ENCODE assay signal across 7 mouse cellular contexts in the genomic region with DNA sequence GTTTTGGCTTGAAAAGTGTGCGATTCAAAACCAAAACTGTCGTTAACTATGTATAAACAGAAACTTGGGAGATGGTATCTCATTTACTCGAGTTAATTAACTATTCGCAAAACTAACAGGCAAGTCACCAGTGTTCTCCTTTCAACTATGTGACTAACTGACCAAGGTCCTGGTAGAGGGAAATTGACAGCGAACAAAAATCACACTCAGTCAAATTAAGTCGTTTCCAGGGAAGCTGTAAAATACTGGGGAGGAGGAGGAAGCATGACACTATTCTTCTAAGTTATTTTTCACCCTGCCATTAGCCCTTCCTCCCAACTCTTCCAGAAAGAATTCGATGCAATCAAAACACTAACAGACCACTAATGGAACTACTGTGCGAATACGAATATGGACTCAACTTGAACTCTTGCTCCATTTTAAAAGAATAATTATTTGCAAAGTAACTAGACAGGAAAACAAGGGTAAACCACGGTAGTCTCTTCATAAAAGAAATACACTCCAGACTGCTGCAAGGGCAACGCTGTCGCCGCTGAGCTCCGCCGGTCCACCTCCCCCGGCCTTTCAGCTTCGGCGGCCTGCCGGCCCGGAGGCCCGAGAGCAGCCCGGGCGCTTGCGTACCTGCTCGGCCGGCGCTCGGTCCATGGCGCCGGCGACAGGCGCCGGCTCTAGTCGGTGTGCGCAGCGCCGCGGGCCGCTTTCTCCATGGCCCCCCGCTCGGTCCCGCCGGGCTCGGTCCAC. TPM values are rescaled to one million over a fixed set of nuclear protein-coding genes. Genes with fewer than 3 reads are reported as not detected.
DNase-seq lines count a peak whose midpoint lies in the region; ATAC-seq and TF ChIP-seq lines count a peak whose summit lies in the region.

No protein-coding gene starts in this region.

- no peak for TF ChIP-seq EP300 in stomach, postnatal 0 days (optimal IDR thresholded peaks at IDR 0.05)

- ATAC-seq in limb, embryonic 12.5 days (ENCODE audit: insufficient number of reproducible peaks, insufficient read depth, low FRiP score, low TSS enrichment, low read depth): 0 out of 2 replicates have a peak, but pooled peaks have one; percentile 17
- ATAC-seq in stomach, postnatal 0 days (ENCODE audit: low FRiP score, low TSS enrichment): 0 out of 2 replicates have a peak, but pooled peaks have one; percentile 6

- DNase-seq in spleen, adult 2 months (ENCODE audit: low read depth in 1 of 2, low spot score in 2 of 2): peak in 1 of 2 experiments; percentile 15
- DNase-seq in spleen, postnatal 36 days (ENCODE audit: low spot score in 2 of 2): no peak
- no peak for DNase-seq in stomach, postnatal 0 days (ENCODE audit: low spot score)
- DNase-seq in yolk sac, embryonic 10.5 days (ENCODE audit: low spot score): no peak
- DNase-seq in cerebellum, adult 11-12 months: no peak

- 0 out of 2 replicates have a peak, but pooled peaks cover 3% of the 10 kb centered on the region for H3K4me1 ChIP-seq in spleen, adult 2 months (ENCODE audit: control insufficient read depth, insufficient read depth, insufficient read length)
- peaks cover 4% of the 10 kb centered on the region; the same call in 1 of the 2 replicates for H3K4me1 ChIP-seq in embryonic fibroblast, embryonic 13.5 days (ENCODE audit: control insufficient read depth, insufficient read depth, low read length)
- H3K4me1 ChIP-seq in limb, embryonic 12.5 days (replicated peaks): peaks cover 17% of the 10 kb centered on the region
- 0 out of 2 replicates have a peak, but pooled peaks cover 6% of the 10 kb centered on the region for H3K4me1 ChIP-seq in stomach, postnatal 0 days (replicated peaks; ENCODE audit: control insufficient read depth, insufficient read depth)

- H3K9ac ChIP-seq in limb, embryonic 12.5 days (replicated peaks): peak overlapping the region; percentile 91
- peak overlapping the region; percentile 89 for H3K9ac ChIP-seq in stomach, postnatal 0 days (ENCODE audit: low read length)

- peak overlapping the region; percentile 56 for H3K27ac ChIP-seq in spleen, adult 2 months (ENCODE audit: insufficient read depth, low read length)
- H3K27ac ChIP-seq in embryonic fibroblast, embryonic 13.5 days (ENCODE audit: insufficient read depth, low read length): peak overlapping the region; percentile 53; the same call in 1 of the 2 replicates
- peak overlapping the region; percentile 82 for H3K27ac ChIP-seq in limb, embryonic 12.5 days
- peak overlapping the region; percentile 95 for H3K27ac ChIP-seq in stomach, postnatal 0 days (replicated peaks)

- H3K36me3 ChIP-seq in spleen, adult 2 months (ENCODE audit: control insufficient read depth, insufficient read depth, low read length): no peaks in the 10 kb centered on the region
- peaks cover 7% of the 10 kb centered on the region; the same call in 1 of the 2 replicates for H3K36me3 ChIP-seq in limb, embryonic 12.5 days
- no peaks in the 10 kb centered on the region for H3K36me3 ChIP-seq in stomach, postnatal 0 days (ENCODE audit: control insufficient read depth, insufficient read depth, low read length)

- H3K27me3 ChIP-seq in spleen, adult 2 months (ENCODE audit: control insufficient read depth, insufficient read depth, low read length): no peaks in the 10 kb centered on the region
- H3K27me3 ChIP-seq in limb, embryonic 12.5 days: no peaks in the 10 kb centered on the region
- H3K27me3 ChIP-seq in stomach, postnatal 0 days (ENCODE audit: control insufficient read depth, insufficient read depth, low read length): no peaks in the 10 kb centered on the region

- peak overlapping the region; percentile 54 for H3K4me2 ChIP-seq in limb, embryonic 12.5 days
- peak overlapping the region; percentile 63 for H3K4me2 ChIP-seq in stomach, postnatal 0 days (replicated peaks; ENCODE audit: low read depth)

- no peak for TF ChIP-seq CTCF in spleen, adult 2 months (IDR thresholded peaks at IDR 0.05; ENCODE audit: extremely low read depth, insufficient read depth, insufficient read length, insufficient replicate concordance)
- TF ChIP-seq CTCF in embryonic fibroblast, embryonic 13.5 days (IDR thresholded peaks at IDR 0.05; ENCODE audit: borderline replicate concordance, insufficient read depth, low read length): no peak
- TF ChIP-seq CTCF in stomach, postnatal 0 days (IDR thresholded peaks at IDR 0.05; ENCODE audit: low read depth): no peak

- no peaks in the 10 kb centered on the region for H3K9me3 ChIP-seq in limb, embryonic 12.5 days
- H3K9me3 ChIP-seq in stomach, postnatal 0 days (ENCODE audit: control insufficient read depth, low read length): no peaks in the 10 kb centered on the region

- no peak; the same call in 1 of the 2 replicates for TF ChIP-seq POLR2A in spleen, adult 2 months (IDR thresholded peaks at IDR 0.05; ENCODE audit: low read depth, low read length)
- no peak for TF ChIP-seq POLR2A in embryonic fibroblast, embryonic 13.5 days (IDR thresholded peaks at IDR 0.05; ENCODE audit: low read depth, low read length)

- H3K4me3 ChIP-seq in spleen, adult 2 months (ENCODE audit: extremely low read depth, insufficient read depth, insufficient read length): peak overlapping the region; percentile 80
- peak overlapping the region; percentile 97 for H3K4me3 ChIP-seq in embryonic fibroblast, embryonic 13.5 days (ENCODE audit: insufficient read depth, low read length)
- H3K4me3 ChIP-seq in limb, embryonic 12.5 days (replicated peaks): peak overlapping the region; percentile 91
- peak overlapping the region; percentile 91 for H3K4me3 ChIP-seq in stomach, postnatal 0 days (ENCODE audit: low read depth, low read length)

- 1% methylated on average over 44 of the region's 44 CpGs for WGBS in spleen, adult 2 months
- WGBS in limb, embryonic 12.5 days: 3% methylated on average over 44 of the region's 44 CpGs
- 2% methylated on average over 42 of the region's 44 CpGs for whole genome bisulfite sequencing in stomach, postnatal 0 days

RNA-seq across cellular contexts. Expression of a gene that starts 0.5 kb away (rescaled TPM):
- polyA plus RNA-seq in spleen, adult 2 months (2012; rRNA removed): 7.7 and 8.5 TPM in 2 replicates
- 43.8 and 46.4 TPM in 2 replicates for polyA plus RNA-seq in embryonic fibroblast, embryonic 13.5 days (2011; ENCODE audit: insufficient read length, low read depth, missing spikeins)
- polyA plus RNA-seq in limb, embryonic 12.5 days (2016; fragmentation: Nextera tagmentation; extraction: Ambion mirVana): 21.4 and 22.4 TPM in 2 replicates
- 8.7 and 9.5 TPM in 2 replicates for polyA plus RNA-seq in stomach, postnatal 0 days (2015; fragmentation: Nextera tagmentation; extraction: Ambion mirVana)

RNA-seq across cellular contexts. Expression of a gene that starts 58.2 kb away (rescaled TPM):
- 0.12 and 0.23 TPM in 2 replicates for polyA plus RNA-seq in spleen, adult 2 months (2012; rRNA removed)
- polyA plus RNA-seq in embryonic fibroblast, embryonic 13.5 days (2011; ENCODE audit: insufficient read length, low read depth, missing spikeins): 2.9 and 3.7 TPM in 2 replicates
- polyA plus RNA-seq in limb, embryonic 12.5 days (2016; fragmentation: Nextera tagmentation; extraction: Ambion mirVana): 1.1 and 1.2 TPM in 2 replicates
- 1.0 and 1.1 TPM in 2 replicates for polyA plus RNA-seq in stomach, postnatal 0 days (2015; fragmentation: Nextera tagmentation; extraction: Ambion mirVana)
